Mouse (Mus musculus): ENCODE data around the gene Atg7. TPM values are rescaled to one million over a fixed set of nuclear protein-coding genes. Genes with fewer than 3 reads are reported as not detected.

The Atg7 gene
- total and polyA plus RNA-seq, 2 experiments from 2014 or later: 18.9 to 19.1 TPM

DNA sequence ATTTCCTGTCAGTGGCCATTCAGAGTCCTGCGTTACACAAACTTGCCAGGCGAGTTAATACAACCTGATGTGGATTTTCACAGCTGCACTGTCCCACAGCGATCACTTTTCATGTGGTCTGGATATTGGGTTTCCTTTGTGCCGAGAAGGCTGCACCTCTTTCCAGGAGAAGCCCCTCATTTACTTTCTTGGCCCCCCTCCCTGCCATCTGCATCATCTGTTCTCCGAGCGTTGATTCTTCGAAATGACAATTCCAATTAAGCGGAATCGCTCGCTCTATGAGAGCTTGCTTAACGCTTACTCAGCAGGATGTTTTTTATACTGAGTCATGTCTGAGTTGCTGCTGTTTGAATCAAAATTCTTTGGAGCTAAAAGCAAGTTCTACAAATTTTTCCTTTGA is 83.8 kb downstream of the Atg7 start:
- Histone ChIP-seq H3K9me3 (ENCODE audit: low read length) (no peaks in the 10 kb centered on the region), H3K27ac (ENCODE audit: low read depth, low read length) (no peak overlapping the region), H3K4me3 (ENCODE audit: low read depth, low read length) (no peak overlapping the region), H3K36me3 (ENCODE audit: insufficient read depth) (no peaks in the 10 kb centered on the region), H3K4me1 (ENCODE audit: insufficient read depth) (no peaks in the 10 kb centered on the region), H3K9ac (no peak overlapping the region), H3K27me3 (ENCODE audit: insufficient read depth, low read length) (no peaks in the 10 kb centered on the region), H3K4me2 (ENCODE audit: low read depth) (no peak overlapping the region)
- TF ChIP-seq CTCF (IDR thresholded peaks at IDR 0.05; ENCODE audit: low read depth): no peak
- DNase-seq (peak; percentile 64), ATAC-seq (peak; percentile 48; the same call in 1 of the 2 replicates)
- 21% methylated on average over 11 of the region's 11 CpGs for WGBS

DNA sequence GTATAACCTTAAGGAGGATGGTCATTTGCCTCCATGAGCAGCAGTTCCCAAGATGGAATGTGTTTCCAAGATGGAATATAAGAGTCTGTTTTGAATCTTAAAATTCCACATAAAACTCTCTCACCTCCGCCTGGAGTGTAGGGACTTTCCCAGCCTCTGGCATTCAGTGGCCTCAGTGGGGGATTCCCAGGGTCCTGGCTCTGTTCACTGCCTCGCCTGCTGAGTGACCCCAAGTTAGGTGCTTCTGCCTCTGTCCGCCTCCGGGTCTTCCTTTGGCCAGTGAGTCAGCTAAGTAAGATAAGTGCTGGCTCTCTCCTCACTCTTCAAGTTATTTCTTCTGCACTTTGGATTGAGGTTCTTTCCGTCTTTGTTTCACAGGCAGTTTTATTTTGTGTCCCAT is 90.3 kb downstream of the Atg7 start:
- no peaks in the 10 kb centered on the region for H3K27me3 ChIP-seq (ENCODE audit: insufficient read depth, low read length)
- no peak overlapping the region for H3K4me3 ChIP-seq (ENCODE audit: low read depth, low read length)
- no peaks in the 10 kb centered on the region for H3K36me3 ChIP-seq (ENCODE audit: insufficient read depth)
- H3K9me3 ChIP-seq (ENCODE audit: low read length): no peaks in the 10 kb centered on the region
- no peaks in the 10 kb centered on the region for H3K4me1 ChIP-seq (ENCODE audit: insufficient read depth)
- no peak overlapping the region for H3K9ac ChIP-seq
- DNase-seq (no peak), ATAC-seq (no peak)
- H3K4me2 ChIP-seq (ENCODE audit: low read depth): no peak overlapping the region
- TF ChIP-seq CTCF (IDR thresholded peaks at IDR 0.05; ENCODE audit: low read depth): no peak
- WGBS: 80% methylated on average over 5 of the region's 5 CpGs
- no peak overlapping the region for H3K27ac ChIP-seq (ENCODE audit: low read depth, low read length)

DNA sequence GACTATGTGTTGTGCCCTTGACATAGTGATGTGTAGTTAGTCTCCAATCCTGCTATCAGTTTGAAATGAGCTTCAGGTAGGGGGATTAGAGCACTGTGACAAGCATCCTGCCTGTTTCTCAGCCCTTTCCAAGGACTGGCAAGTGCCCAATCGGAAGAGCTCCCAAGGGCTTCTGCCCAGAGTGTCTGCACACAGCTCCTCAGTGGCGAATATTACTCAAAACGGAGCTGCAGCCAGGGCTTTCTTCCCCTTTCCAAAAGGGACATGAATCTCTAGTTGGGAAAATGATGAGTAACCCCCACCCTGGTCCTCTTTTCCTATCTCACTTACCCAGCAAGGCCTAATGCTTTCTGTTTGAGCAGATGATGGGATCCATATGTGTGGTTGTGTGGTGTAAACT is 90.8 kb downstream of the Atg7 start:
- WGBS: 72% methylated on average over 3 of the region's 3 CpGs
- no peak overlapping the region for H3K4me3 ChIP-seq (ENCODE audit: low read depth, low read length)
- no peak overlapping the region for H3K4me2 ChIP-seq (ENCODE audit: low read depth)
- H3K4me1 ChIP-seq (ENCODE audit: insufficient read depth): no peaks in the 10 kb centered on the region
- no peaks in the 10 kb centered on the region for H3K36me3 ChIP-seq (ENCODE audit: insufficient read depth)
- no peak for TF ChIP-seq CTCF (IDR thresholded peaks at IDR 0.05; ENCODE audit: low read depth)
- no peaks in the 10 kb centered on the region for H3K27me3 ChIP-seq (ENCODE audit: insufficient read depth, low read length)
- DNase-seq (no peak), ATAC-seq (no peak)
- H3K9ac ChIP-seq: no peak overlapping the region
- no peak overlapping the region for H3K27ac ChIP-seq (ENCODE audit: low read depth, low read length)
- no peaks in the 10 kb centered on the region for H3K9me3 ChIP-seq (ENCODE audit: low read length)

DNA sequence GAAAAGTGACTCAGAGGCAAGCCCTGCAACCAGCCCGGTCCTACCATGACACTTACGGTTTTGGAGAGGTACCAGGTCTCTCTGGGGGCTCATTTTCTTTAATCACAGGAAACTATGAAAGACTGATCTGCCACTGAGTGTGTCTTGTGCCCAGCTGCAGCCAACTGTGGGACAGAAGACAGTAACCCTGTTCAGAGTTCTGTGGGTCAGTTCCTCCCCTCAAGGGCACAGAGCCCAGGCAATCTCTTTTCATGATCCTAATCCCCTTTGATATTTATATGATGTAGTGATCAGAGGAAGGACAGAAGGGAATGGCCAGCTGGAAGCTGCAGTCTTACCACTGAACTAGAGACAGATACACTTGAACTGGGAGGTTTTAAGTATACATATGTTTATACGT is 92.2 kb downstream of the Atg7 start:
- Histone ChIP-seq H3K4me2 (ENCODE audit: low read depth) (no peak overlapping the region), H3K36me3 (ENCODE audit: insufficient read depth) (no peaks in the 10 kb centered on the region), H3K9ac (no peak overlapping the region), H3K4me1 (ENCODE audit: insufficient read depth) (no peaks in the 10 kb centered on the region), H3K27me3 (ENCODE audit: insufficient read depth, low read length) (no peaks in the 10 kb centered on the region), H3K9me3 (ENCODE audit: low read length) (no peaks in the 10 kb centered on the region), H3K4me3 (ENCODE audit: low read depth, low read length) (no peak overlapping the region), H3K27ac (ENCODE audit: low read depth, low read length) (no peak overlapping the region)
- 58% methylated on average over 3 of the region's 3 CpGs for WGBS
- ATAC-seq: no peak
- no peak for TF ChIP-seq CTCF (IDR thresholded peaks at IDR 0.05; ENCODE audit: low read depth)
- DNase-seq: no peak

DNA sequence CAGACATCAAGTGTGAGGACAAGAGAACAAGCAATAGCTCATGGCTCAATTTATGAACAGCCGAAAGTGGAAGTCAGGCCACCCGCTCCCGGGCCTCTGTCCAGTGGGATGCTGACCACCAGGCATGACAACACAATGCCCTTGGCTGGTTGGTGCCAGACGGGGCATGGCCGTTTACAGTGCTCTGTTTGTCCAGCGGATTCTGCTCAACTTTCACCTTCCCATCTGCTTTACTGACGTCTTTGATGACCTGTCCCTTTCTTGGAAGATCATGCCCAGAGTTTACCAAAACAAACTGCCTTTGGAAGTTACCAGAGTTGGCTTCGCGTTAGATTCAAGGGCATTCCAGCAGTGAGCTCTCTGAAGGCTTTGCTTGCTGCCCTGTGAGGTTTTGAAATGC is 93.5 kb downstream of the Atg7 start:
- Histone ChIP-seq H3K4me1 (ENCODE audit: insufficient read depth) (no peaks in the 10 kb centered on the region), H3K36me3 (ENCODE audit: insufficient read depth) (0 out of 2 replicates have a peak, but pooled peaks cover 4% of the 10 kb centered on the region), H3K27me3 (ENCODE audit: insufficient read depth, low read length) (no peaks in the 10 kb centered on the region), H3K9ac (no peak overlapping the region), H3K27ac (ENCODE audit: low read depth, low read length) (no peak overlapping the region), H3K4me3 (ENCODE audit: low read depth, low read length) (no peak overlapping the region), H3K9me3 (ENCODE audit: low read length) (no peaks in the 10 kb centered on the region), H3K4me2 (ENCODE audit: low read depth) (no peak overlapping the region)
- 90% methylated on average over 9 of the region's 9 CpGs for WGBS
- no peak for TF ChIP-seq CTCF (IDR thresholded peaks at IDR 0.05; ENCODE audit: low read depth)
- no peak for DNase-seq
- no peak for ATAC-seq

DNA sequence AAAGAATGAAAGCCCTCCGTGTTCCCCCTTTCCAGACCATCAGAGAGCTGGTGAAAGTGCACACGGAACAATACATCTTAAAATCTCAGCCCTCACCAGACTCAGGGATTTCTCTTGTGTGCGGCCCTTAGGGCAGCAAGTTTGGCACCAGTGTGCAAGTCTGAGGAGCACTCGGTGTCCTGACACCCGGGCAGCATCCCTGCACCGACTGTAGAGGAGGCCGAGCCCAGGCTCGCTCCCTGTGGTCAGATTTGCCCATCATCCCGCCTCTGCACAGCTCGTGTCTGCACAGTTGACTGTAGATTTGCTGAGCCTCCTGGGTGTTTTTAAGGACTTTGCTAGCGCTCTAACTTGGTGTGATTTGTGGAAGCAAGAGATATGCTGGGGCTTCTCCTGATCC is 94.3 kb downstream of the Atg7 start:
- 81% methylated on average over 11 of the region's 11 CpGs for WGBS
- H3K9me3 ChIP-seq (ENCODE audit: low read length): no peaks in the 10 kb centered on the region
- no peak overlapping the region for H3K4me3 ChIP-seq (ENCODE audit: low read depth, low read length)
- TF ChIP-seq CTCF (IDR thresholded peaks at IDR 0.05; ENCODE audit: low read depth): no peak
- no peak for DNase-seq
- H3K36me3 ChIP-seq (ENCODE audit: insufficient read depth): 0 out of 2 replicates have a peak, but pooled peaks cover 4% of the 10 kb centered on the region
- H3K9ac ChIP-seq: no peak overlapping the region
- H3K27ac ChIP-seq (ENCODE audit: low read depth, low read length): no peak overlapping the region
- ATAC-seq: no peak
- H3K4me2 ChIP-seq (ENCODE audit: low read depth): no peak overlapping the region
- H3K4me1 ChIP-seq (ENCODE audit: insufficient read depth): no peaks in the 10 kb centered on the region
- H3K27me3 ChIP-seq (ENCODE audit: insufficient read depth, low read length): no peaks in the 10 kb centered on the region

DNA sequence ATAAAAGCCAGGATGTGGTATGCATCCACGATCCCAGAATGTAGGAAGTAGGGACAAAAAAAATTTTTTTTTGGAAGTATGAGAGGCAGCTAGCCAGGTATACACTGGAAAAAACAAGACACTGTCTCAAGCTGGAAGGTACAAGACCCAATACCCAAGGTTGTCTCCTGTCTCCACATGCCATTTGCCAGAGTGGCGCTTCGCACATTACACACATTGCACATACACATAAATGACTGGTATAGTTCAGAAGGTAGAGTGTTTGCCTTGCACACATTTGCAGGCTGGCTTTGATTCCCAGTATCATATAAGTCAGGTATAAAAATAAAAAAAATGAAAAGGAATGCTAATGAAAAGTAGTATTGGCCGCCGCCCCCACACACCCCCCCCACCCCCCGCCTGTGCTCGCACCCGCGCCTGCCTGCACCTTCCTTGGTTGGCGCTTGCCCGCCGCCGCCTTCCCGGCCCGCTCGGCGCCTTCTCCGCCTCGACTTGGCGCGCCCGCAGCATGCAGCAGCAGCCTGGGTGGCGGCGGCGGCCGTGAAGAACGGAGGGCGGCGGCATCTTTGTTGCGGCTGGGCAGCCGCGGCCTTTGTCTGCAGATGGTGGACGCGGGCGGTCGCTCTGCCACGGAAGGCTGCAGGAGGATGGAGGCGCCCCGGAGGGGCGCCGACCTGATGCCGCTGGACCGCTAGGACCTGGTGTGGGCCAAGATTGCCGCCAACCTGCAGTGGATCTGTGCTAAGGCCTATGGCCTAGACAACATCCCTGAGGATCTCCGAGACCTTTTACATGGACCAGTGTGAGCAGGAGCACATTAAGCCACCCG is 95.2 kb downstream of the Atg7 start:
- WGBS: 9% methylated on average over 43 of the region's 46 CpGs

More for the DNA sequence above, 95.2 kb downstream of the Atg7 start:
- peak; percentile 84 for ATAC-seq
- no peak for TF ChIP-seq CTCF (IDR thresholded peaks at IDR 0.05; ENCODE audit: low read depth)
- Histone ChIP-seq H3K4me1 (ENCODE audit: insufficient read depth) (no peaks in the 10 kb centered on the region), H3K27ac (ENCODE audit: low read depth, low read length) (no peak overlapping the region), H3K4me3 (ENCODE audit: low read depth, low read length) (peak overlapping the region; percentile 28), H3K27me3 (ENCODE audit: insufficient read depth, low read length) (no peaks in the 10 kb centered on the region), H3K36me3 (ENCODE audit: insufficient read depth) (peaks cover 4% of the 10 kb centered on the region; the same call in 1 of the 2 replicates), H3K9me3 (ENCODE audit: low read length) (no peaks in the 10 kb centered on the region), H3K9ac (peak overlapping the region; percentile 66), H3K4me2 (ENCODE audit: low read depth) (peak overlapping the region; percentile 65)
- peak; percentile 65 for DNase-seq

All from forebrain, postnatal 0 days (tissue).